Mouse (Mus musculus) midbrain, embryonic 14.5 days (tissue): ENCODE measurements at regions not wholly inside any gene's neighbourhood (a gene's known extent, or its start where the extent isn't known, plus 50 kb on each side); places are given as distances from the start of the nearest gene placed in this dataset.
A peak's percentile ranks its signal among the peaks of the same experiment; 100 is the strongest.

Source experiments
- ATAC-seq: fragments of 200-750 bp; cut with Nextera tagmentation; 2 replicates; pipeline ENCODE4 v1.8.0; 2017; ENCODE audit warnings: moderate number of reproducible peaks, moderate library complexity; ENCODE audit not compliant: low FRiP score, low TSS enrichment
- DNase-seq: peaks from one replicate; pipeline ENCODE4 v3.0.0-alpha.2; 2015
- H3K27ac ChIP-seq: fragments of 300-500 bp; sonication (generic); replicated peaks from 2 replicates; pipeline ENCODE4 v1.5.1; 2014; ENCODE audit warnings: mild to moderate bottlenecking, low read depth, low read length, moderate library complexity
- H3K27me3 ChIP-seq: fragments of 300-500 bp; sonication (generic); 2 replicates; pipeline ENCODE4 v1.6.1; 2014; ENCODE audit warnings: low read length, control low read depth, mixed read lengths; ENCODE audit not compliant: control insufficient read depth, insufficient read depth
- H3K36me3 ChIP-seq: fragments of 300-500 bp; sonication (generic); 2 replicates; pipeline ENCODE4 v1.6.1; 2014; ENCODE audit warnings: low read length, control low read depth; ENCODE audit not compliant: control insufficient read depth, insufficient read depth
- H3K4me1 ChIP-seq: fragments of 300-500 bp; sonication (generic); 2 replicates; pipeline ENCODE4 v1.6.1; 2014; ENCODE audit warnings: mild to moderate bottlenecking, antibody characterized with exemption, low read length, control low read depth; ENCODE audit not compliant: control insufficient read depth, insufficient read depth
- H3K4me2 ChIP-seq: fragments of 300-500 bp; sonication (generic); 2 replicates; pipeline ENCODE4 v1.6.1; 2014; ENCODE audit warnings: mild to moderate bottlenecking, low read length, moderate library complexity
- H3K4me3 ChIP-seq: fragments of 300-500 bp; sonication (generic); replicated peaks from 2 replicates; pipeline ENCODE4 v1.5.1; 2014; ENCODE audit warnings: low read depth, low read length
- H3K9ac ChIP-seq: fragments of 300-500 bp; sonication (generic); replicated peaks from 2 replicates; pipeline ENCODE4 v1.6.1; 2014; ENCODE audit warnings: mild to moderate bottlenecking, low read length, moderate library complexity
- H3K9me3 ChIP-seq: fragments of 300-500 bp; sonication (generic); 2 replicates; pipeline ENCODE4 v1.6.1; 2016; ENCODE audit warnings: low read length, control low read depth, mixed read lengths; ENCODE audit not compliant: control insufficient read depth
- WGBS: fragments of 180-500 bp; shearing (Covaris S2); extraction: QIAGEN DNeasy Blood & Tissue Kit; methylation state at CpG from one replicate; pipeline ENCODE4 v1.1.7; 2014; 5-methylcytosine and 5-hydroxymethylcytosine counted together

DNA sequence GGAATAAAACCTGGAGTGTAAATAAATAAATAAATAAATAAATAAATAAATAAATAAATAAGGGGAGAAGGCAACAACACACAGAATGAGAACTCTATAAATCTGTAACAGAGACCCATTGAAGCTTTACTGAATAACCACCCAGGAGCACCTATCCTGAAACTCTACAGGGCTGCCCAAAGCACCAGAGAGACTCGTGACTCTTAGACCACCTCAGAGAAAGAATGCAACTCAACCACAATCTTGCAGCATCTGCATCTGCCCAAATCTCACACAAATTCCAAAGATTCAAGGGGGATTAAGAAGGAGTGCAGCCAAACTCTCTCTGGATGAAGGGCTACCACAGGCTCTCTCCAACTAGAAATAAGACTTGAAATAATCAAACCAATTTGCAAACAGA, 264.5 kb downstream of the Dkk2 start:
- H3K27me3 ChIP-seq, result no peaks in the 10 kb centered on the region
- no peak overlapping the region for H3K4me3 ChIP-seq
- no peaks in the 10 kb centered on the region for H3K4me1 ChIP-seq
- no peak overlapping the region for H3K27ac ChIP-seq
- H3K36me3 ChIP-seq, result no peaks in the 10 kb centered on the region
- no peak overlapping the region for H3K4me2 ChIP-seq
- ATAC-seq (no peak; the same call in 1 of the 2 replicates), DNase-seq (no peak)
- WGBS, result 97% methylated on average over 1 of the region's 1 CpGs
- H3K9me3 ChIP-seq, result no peaks in the 10 kb centered on the region
- no peak overlapping the region for H3K9ac ChIP-seq

DNA sequence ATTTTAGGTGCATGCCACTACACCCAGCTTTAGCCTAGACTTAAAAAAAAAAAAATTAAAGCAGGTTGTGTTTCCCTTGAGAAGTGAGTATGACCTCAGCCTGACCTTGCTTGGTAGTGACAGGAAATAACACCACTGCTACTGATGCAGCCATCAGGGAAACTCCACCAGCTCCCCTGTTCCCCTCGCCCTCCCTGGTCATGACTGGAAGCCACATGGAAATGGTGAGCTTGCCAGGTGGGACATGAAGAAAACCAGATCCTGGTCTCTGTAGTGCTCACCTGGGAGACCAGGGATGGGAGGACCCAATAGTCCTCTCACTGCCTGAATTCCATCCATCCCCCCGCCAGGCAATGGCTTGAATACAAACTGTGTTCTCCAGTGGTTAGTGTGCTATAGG, 268.1 kb downstream of the Dkk2 start:
- no peaks in the 10 kb centered on the region for H3K4me1 ChIP-seq
- DNase-seq, result no peak
- no peak for ATAC-seq
- H3K27ac ChIP-seq, result no peak overlapping the region
- H3K36me3 ChIP-seq, result no peaks in the 10 kb centered on the region
- no peak overlapping the region for H3K4me2 ChIP-seq
- 78% methylated on average over 2 of the region's 2 CpGs for WGBS
- no peak overlapping the region for H3K9ac ChIP-seq
- H3K4me3 ChIP-seq, result no peak overlapping the region
- no peaks in the 10 kb centered on the region for H3K9me3 ChIP-seq
- H3K27me3 ChIP-seq, result no peaks in the 10 kb centered on the region

DNA sequence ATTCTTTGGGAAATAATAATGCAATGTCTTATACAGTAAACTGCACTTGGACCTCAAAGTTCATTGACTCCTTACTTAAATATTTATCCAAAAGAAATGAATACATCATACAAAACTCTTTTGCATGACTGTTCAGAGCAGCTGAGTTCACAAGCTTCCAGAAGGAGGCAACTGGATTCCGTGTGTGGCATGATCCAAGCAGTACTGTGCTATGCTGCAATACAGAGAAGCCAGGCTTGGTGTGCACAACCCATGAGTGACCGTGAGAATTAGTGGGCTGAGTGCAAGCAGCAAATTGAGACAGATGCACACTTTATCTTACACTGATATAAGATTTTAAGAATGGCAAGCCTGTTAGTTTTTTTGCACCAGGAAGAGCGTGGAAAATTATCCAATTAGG, 270.0 kb upstream of the Gimd1 start:
- WGBS, result 81% methylated on average over 3 of the region's 3 CpGs
- ATAC-seq, result no peak
- DNase-seq, result no peak
- Histone ChIP-seq H3K4me2 (no peak overlapping the region), H3K4me1 (no peaks in the 10 kb centered on the region), H3K27ac (no peak overlapping the region), H3K36me3 (no peaks in the 10 kb centered on the region), H3K9ac (no peak overlapping the region), H3K27me3 (no peaks in the 10 kb centered on the region), H3K9me3 (no peaks in the 10 kb centered on the region), H3K4me3 (no peak overlapping the region)

DNA sequence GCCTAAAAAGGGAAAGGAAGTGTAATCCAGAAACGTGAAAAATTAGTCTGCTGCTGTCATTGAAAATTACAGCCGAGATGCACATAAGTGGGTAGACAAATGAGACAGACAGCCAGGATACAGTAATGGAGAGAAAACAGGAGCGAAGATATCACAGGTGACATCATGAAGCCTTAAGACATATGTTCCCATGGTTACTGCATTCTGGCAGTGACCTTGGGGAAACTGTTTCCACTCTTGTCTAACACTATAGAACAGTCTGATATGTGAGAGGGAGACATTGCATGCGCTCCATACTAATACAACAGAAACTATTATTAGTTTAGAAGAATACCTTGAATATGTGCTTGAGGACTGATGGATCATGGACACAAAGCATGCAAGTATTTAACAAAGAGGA, 254.0 kb upstream of the Gimd1 start:
- Histone ChIP-seq H3K9ac (no peak overlapping the region), H3K27me3 (no peaks in the 10 kb centered on the region), H3K4me2 (no peak overlapping the region), H3K9me3 (no peaks in the 10 kb centered on the region), H3K27ac (no peak overlapping the region), H3K4me3 (no peak overlapping the region), H3K36me3 (no peaks in the 10 kb centered on the region), H3K4me1 (no peaks in the 10 kb centered on the region)
- ATAC-seq, result no peak
- peak; percentile 4 for DNase-seq
- 84% methylated on average over 4 of the region's 4 CpGs for WGBS

DNA sequence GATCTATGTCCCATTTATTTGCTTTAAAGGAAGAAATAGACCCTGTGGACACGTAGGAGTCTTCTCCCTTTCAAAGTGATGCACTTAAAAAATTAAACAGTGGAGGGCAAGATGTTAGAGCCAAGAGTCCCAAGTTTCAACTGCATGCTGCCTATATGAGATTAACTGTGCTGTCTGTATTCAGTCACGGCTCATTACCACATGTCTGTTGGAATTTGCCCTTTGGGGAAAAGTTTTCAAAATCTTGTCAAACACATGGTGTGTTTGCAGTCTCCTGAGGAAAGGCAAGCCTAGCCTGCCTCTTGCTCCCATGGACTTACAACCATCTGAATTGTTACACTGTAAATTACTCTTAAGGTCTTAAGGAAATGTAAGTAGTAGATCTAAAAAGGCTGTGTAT, 211.9 kb upstream of the Gimd1 start:
- peak; percentile 17 for DNase-seq
- Histone ChIP-seq H3K27ac (no peak overlapping the region), H3K4me3 (no peak overlapping the region), H3K4me2 (no peak overlapping the region), H3K27me3 (no peaks in the 10 kb centered on the region), H3K4me1 (no peaks in the 10 kb centered on the region), H3K9me3 (no peaks in the 10 kb centered on the region), H3K36me3 (no peaks in the 10 kb centered on the region), H3K9ac (no peak overlapping the region)
- WGBS, result 67% methylated on average over 2 of the region's 2 CpGs
- ATAC-seq, result no peak

DNA sequence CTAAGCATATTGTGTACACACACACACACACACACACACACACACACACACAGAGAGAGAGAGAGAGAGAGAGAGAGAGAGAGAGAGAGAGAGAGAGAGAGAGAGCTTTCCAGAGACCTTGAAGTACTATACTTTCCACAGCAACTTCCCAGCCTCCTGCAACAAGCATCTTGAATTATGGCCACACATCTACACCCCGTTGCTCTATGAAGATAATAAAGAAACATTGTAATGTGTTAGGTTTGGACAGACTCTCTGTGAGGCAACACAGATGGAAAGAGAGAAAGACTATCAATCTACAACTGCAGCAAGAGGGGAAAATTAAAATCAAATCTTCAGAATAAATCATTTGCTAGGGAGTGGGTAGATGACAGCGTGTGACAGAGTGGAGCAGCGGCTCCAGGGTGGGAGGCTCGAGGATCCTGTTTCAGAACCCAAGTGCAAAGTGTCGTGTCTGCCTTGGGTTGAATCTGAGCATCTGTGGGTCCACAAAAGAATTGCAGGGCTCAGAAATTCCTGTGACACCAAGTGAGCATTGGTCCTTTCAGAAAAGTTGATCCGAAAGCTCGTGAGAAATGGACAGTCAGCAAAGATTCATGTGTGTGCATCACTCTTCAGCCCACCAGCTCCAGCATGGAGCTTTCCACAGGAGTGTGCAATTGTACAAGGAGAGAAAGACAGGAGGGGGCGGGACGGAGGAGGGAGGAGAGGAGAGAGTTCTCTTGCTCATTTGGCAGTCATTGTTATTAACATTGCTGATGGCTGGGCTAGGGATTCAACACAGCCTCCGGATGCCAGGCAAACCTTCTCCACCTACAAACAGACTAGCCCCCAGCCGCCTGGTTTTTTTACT, 203.6 kb upstream of the Gimd1 start:
- Histone ChIP-seq H3K36me3 (no peaks in the 10 kb centered on the region), H3K27me3 (no peaks in the 10 kb centered on the region), H3K9ac (no peak overlapping the region), H3K9me3 (no peaks in the 10 kb centered on the region), H3K4me1 (no peaks in the 10 kb centered on the region), H3K27ac (no peak overlapping the region), H3K4me2 (no peak overlapping the region), H3K4me3 (no peak overlapping the region)
- ATAC-seq, result no peak
- WGBS, result 74% methylated on average over 11 of the region's 11 CpGs
- no peak for DNase-seq

DNA sequence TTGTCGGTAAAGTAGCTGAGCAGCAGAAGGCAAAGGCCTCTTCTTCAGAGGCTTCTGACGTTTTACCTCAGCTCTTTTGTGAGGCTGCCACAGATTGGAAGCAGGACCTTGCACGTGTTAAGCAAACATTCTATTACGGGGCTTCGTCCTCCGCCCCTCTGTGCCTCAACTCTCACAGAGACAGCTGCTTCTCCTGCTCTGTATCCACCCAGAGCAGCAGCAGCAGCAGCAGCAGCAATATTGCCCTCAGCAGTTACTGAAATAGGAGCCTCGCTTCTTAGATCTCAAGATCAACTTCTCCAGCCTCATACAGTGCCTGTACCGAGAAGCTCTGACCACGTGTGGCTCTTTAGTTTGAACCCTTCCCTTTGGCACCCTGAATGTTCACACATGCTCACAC, 202.4 kb upstream of the Gimd1 start:
- no peaks in the 10 kb centered on the region for H3K9me3 ChIP-seq
- ATAC-seq (no peak), DNase-seq (no peak)
- no peaks in the 10 kb centered on the region for H3K27me3 ChIP-seq
- no peak overlapping the region for H3K4me2 ChIP-seq
- no peaks in the 10 kb centered on the region for H3K4me1 ChIP-seq
- H3K4me3 ChIP-seq, result no peak overlapping the region
- H3K9ac ChIP-seq, result no peak overlapping the region
- H3K36me3 ChIP-seq, result no peaks in the 10 kb centered on the region
- 77% methylated on average over 9 of the region's 9 CpGs for WGBS
- H3K27ac ChIP-seq, result no peak overlapping the region

DNA sequence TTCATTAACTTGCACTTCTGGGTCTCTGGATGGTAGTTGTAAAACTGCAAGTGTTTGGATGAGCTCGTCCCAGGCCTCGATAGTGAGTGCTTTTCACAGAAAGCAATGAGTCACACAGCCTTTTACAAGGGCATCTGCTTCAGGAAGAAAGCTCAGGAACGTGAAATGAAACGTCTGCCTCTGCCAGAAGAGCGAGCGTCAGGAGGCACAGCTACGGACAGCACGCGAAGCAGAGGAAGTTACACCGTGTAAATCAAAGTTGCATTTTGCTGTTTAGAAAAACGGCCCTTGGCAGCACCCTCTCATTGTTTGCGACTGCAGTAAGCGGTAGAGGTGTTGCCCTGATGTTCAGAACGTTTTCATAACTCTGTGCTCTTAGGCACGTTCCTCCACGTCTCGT, 201.5 kb upstream of the Gimd1 start:
- Histone ChIP-seq H3K9ac (no peak overlapping the region), H3K27me3 (no peaks in the 10 kb centered on the region), H3K4me1 (no peaks in the 10 kb centered on the region), H3K9me3 (no peaks in the 10 kb centered on the region), H3K36me3 (no peaks in the 10 kb centered on the region), H3K4me2 (no peak overlapping the region), H3K27ac (no peak overlapping the region), H3K4me3 (no peak overlapping the region)
- 89% methylated on average over 17 of the region's 17 CpGs for WGBS
- DNase-seq, result no peak
- ATAC-seq, result no peak

DNA sequence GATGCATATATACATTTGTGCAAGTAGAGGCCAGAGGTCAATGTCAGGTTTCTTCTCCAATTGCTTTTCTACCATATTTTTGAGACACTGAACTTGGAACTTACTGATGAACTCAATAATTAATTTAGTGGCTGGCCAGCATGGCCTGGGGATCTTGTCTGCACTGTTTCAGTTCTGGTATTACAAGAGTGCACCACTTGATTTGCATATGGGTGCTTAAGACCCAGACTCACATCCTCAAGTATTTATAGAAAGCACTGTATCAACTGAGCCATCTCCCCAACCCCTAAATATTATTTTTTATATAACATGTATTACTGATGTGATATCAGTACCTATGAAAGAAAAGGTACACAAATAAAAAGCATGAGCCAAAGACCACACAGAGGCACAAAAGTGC, 197.8 kb upstream of the Gimd1 start:
- Histone ChIP-seq H3K4me2 (no peak overlapping the region), H3K4me1 (no peaks in the 10 kb centered on the region), H3K27me3 (no peaks in the 10 kb centered on the region), H3K9ac (no peak overlapping the region), H3K36me3 (no peaks in the 10 kb centered on the region), H3K4me3 (no peak overlapping the region), H3K9me3 (no peaks in the 10 kb centered on the region), H3K27ac (no peak overlapping the region)
- ATAC-seq (no peak), DNase-seq (no peak)
